Mouse (Mus musculus): ENCODE data around the gene Fat3.

GRCm38 (mm10) chr9:15940933-15941673 is 560.0 kb downstream of the Fat3 start:
- TF ChIP-seq GATA1 (IDR thresholded peaks at IDR 0.05; ENCODE audit: borderline replicate concordance, low read length) (peak; percentile 41; the same call in 1 of the 3 replicates), FLI1 (IDR thresholded peaks at IDR 0.05; ENCODE audit: low read length) (no peak)
